Mouse (Mus musculus): ENCODE results near the gene Fer. TPM values are rescaled to one million over a fixed set of nuclear protein-coding genes. Genes with fewer than 3 reads are reported as not detected.

Gene Fer
- polyA plus RNA-seq, 1 experiment = 2.7 TPM

- no peak for DNase-seq
- Histone ChIP-seq H3K27ac (ENCODE audit: insufficient read depth, low read depth, low read length) (no peak overlapping the region), H3K27me3 (replicated peaks; ENCODE audit: control insufficient read depth, insufficient read depth, low read length) (no peaks in the 10 kb centered on the region), H3K36me3 (ENCODE audit: control insufficient read depth, insufficient read depth, low read length) (no peaks in the 10 kb centered on the region), H3K4me3 (ENCODE audit: insufficient read depth, low read depth, low read length) (no peak overlapping the region), H3K4me1 (ENCODE audit: control insufficient read depth, insufficient read depth, low read length) (no peaks in the 10 kb centered on the region; the same call in 1 of the 2 replicates)
- TF ChIP-seq POLR2A (IDR thresholded peaks at IDR 0.05; ENCODE audit: low read depth, low read length) = no peak
- no peak for TF ChIP-seq CTCF (conservative IDR thresholded peaks at IDR 0.05; ENCODE audit: insufficient read depth, insufficient read length, low read depth, low read length)
- WGBS = 65% methylated on average over 6 of the region's 6 CpGs
Observed at GRCm38 (mm10) chr17:64132183-64132582, 269.3 kb downstream of the Fer start.

- no peaks in the 10 kb centered on the region for H3K36me3 ChIP-seq (ENCODE audit: control insufficient read depth, insufficient read depth, low read length)
- H3K27ac ChIP-seq (ENCODE audit: insufficient read depth, low read depth, low read length) = no peak overlapping the region
- TF ChIP-seq CTCF (conservative IDR thresholded peaks at IDR 0.05; ENCODE audit: insufficient read depth, insufficient read length, low read depth, low read length) (no peak), POLR2A (IDR thresholded peaks at IDR 0.05; ENCODE audit: low read depth, low read length) (no peak)
- 67% methylated on average over 8 of the region's 8 CpGs for WGBS
- H3K4me1 ChIP-seq (ENCODE audit: control insufficient read depth, insufficient read depth, low read length) = no peaks in the 10 kb centered on the region
- DNase-seq = no peak
- no peak overlapping the region for H3K4me3 ChIP-seq (ENCODE audit: insufficient read depth, low read depth, low read length)
- H3K27me3 ChIP-seq (replicated peaks; ENCODE audit: control insufficient read depth, insufficient read depth, low read length) = no peaks in the 10 kb centered on the region
Observed at GRCm38 (mm10) chr17:64135941-64136650, 273.2 kb downstream of the Fer start.

- H3K4me1 ChIP-seq (ENCODE audit: control insufficient read depth, insufficient read depth, low read length) = no peaks in the 10 kb centered on the region
- H3K4me3 ChIP-seq (ENCODE audit: insufficient read depth, low read depth, low read length) = no peak overlapping the region
- no peak overlapping the region for H3K27ac ChIP-seq (ENCODE audit: insufficient read depth, low read depth, low read length)
- TF ChIP-seq POLR2A (IDR thresholded peaks at IDR 0.05; ENCODE audit: low read depth, low read length) = no peak
- TF ChIP-seq CTCF (conservative IDR thresholded peaks at IDR 0.05; ENCODE audit: insufficient read depth, insufficient read length, low read depth, low read length) = no peak
- WGBS = 94% methylated on average over 8 of the region's 8 CpGs
- no peaks in the 10 kb centered on the region for H3K27me3 ChIP-seq (replicated peaks; ENCODE audit: control insufficient read depth, insufficient read depth, low read length)
- DNase-seq = no peak
- H3K36me3 ChIP-seq (ENCODE audit: control insufficient read depth, insufficient read depth, low read length) = no peaks in the 10 kb centered on the region
Observed at GRCm38 (mm10) chr17:64138036-64138717, 275.3 kb downstream of the Fer start.

- TF ChIP-seq CTCF (conservative IDR thresholded peaks at IDR 0.05; ENCODE audit: insufficient read depth, insufficient read length, low read depth, low read length) = no peak
- no peak for DNase-seq
- no peak overlapping the region for H3K27ac ChIP-seq (ENCODE audit: insufficient read depth, low read depth, low read length)
- no peak overlapping the region for H3K4me3 ChIP-seq (ENCODE audit: insufficient read depth, low read depth, low read length)
- WGBS = 86% methylated on average over 11 of the region's 11 CpGs
- no peaks in the 10 kb centered on the region for H3K36me3 ChIP-seq (ENCODE audit: control insufficient read depth, insufficient read depth, low read length)
- no peaks in the 10 kb centered on the region for H3K4me1 ChIP-seq (ENCODE audit: control insufficient read depth, insufficient read depth, low read length)
- no peaks in the 10 kb centered on the region for H3K27me3 ChIP-seq (replicated peaks; ENCODE audit: control insufficient read depth, insufficient read depth, low read length)
Observed at GRCm38 (mm10) chr17:64139231-64139915, 276.5 kb downstream of the Fer start.

GRCm38 (mm10) chr17:64140063-64140850 lies 277.4 kb downstream of the Fer start:
- 85% methylated on average over 18 of the region's 18 CpGs for WGBS
- Histone ChIP-seq H3K4me1 (ENCODE audit: control insufficient read depth, insufficient read depth, low read length) (no peaks in the 10 kb centered on the region), H3K27ac (ENCODE audit: insufficient read depth, low read depth, low read length) (no peak overlapping the region), H3K4me3 (ENCODE audit: insufficient read depth, low read depth, low read length) (no peak overlapping the region), H3K27me3 (replicated peaks; ENCODE audit: control insufficient read depth, insufficient read depth, low read length) (no peaks in the 10 kb centered on the region), H3K36me3 (ENCODE audit: control insufficient read depth, insufficient read depth, low read length) (no peaks in the 10 kb centered on the region)
- TF ChIP-seq CTCF (conservative IDR thresholded peaks at IDR 0.05; ENCODE audit: insufficient read depth, insufficient read length, low read depth, low read length) = no peak
- no peak for TF ChIP-seq POLR2A (IDR thresholded peaks at IDR 0.05; ENCODE audit: low read depth, low read length)
- no peak for DNase-seq

- TF ChIP-seq CTCF (conservative IDR thresholded peaks at IDR 0.05; ENCODE audit: insufficient read depth, insufficient read length, low read depth, low read length) (no peak), POLR2A (IDR thresholded peaks at IDR 0.05; ENCODE audit: low read depth, low read length) (no peak)
- WGBS = 85% methylated on average over 9 of the region's 9 CpGs
- no peak overlapping the region for H3K4me3 ChIP-seq (ENCODE audit: insufficient read depth, low read depth, low read length)
- no peak overlapping the region for H3K27ac ChIP-seq (ENCODE audit: insufficient read depth, low read depth, low read length)
- no peaks in the 10 kb centered on the region for H3K4me1 ChIP-seq (ENCODE audit: control insufficient read depth, insufficient read depth, low read length)
- no peak for DNase-seq
- no peaks in the 10 kb centered on the region for H3K27me3 ChIP-seq (replicated peaks; ENCODE audit: control insufficient read depth, insufficient read depth, low read length)
- no peaks in the 10 kb centered on the region for H3K36me3 ChIP-seq (ENCODE audit: control insufficient read depth, insufficient read depth, low read length)
Observed at GRCm38 (mm10) chr17:64141856-64142255, 279.0 kb downstream of the Fer start.

Data from kidney, adult 2 months (tissue).